Mouse (Mus musculus) small intestine, adult 2 months (tissue): ENCODE data around the gene Cyp17a1.

ENCODE experiments used
- CTCF ChIP-seq: fragments of 200-500 bp; IDR thresholded peaks from 2 replicates; pipeline ENCODE4 v1.5.1; 2012; ENCODE audit warnings: low read depth, mild to moderate bottlenecking, control low read depth, inconsistent platforms, low read length, moderate library complexity, mixed read lengths; ENCODE audit not compliant: insufficient replicate concordance, insufficient read length; ENCODE audit errors: extremely low read depth
- POLR2A ChIP-seq: fragments of 200-500 bp; IDR thresholded peaks from 2 replicates; pipeline ENCODE4 v1.6.1; 2012; ENCODE audit warnings: low read depth, mild to moderate bottlenecking, control low read depth, inconsistent platforms, low read length, moderate library complexity

DNA sequence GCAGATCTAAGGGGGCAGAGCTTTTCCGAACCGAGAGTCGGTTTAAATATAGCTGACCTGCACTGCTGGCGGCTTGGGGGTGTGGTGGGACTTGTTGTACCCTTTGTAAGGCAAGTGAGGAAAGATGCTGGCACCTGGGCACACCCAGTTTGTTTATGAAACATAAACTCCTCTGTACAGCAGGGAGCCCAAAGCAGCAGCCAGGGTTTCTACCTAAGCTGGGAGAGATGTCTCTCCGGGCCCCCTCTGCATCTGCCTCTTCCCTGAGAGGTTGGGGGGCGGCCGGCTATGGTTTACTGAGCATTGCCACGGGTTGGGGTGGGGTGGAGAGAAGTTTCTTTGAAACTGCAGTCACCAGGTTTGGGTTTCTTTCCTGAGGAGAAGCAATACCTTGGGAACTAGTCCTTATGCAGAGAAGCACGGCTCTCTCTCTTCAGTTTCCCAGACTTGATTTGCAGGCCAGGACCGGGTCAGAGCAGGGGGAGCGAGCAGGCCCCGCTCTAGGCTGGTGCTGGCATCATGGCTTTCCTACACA is 50.2 kb downstream of the Cyp17a1 start:
- no peak for TF ChIP-seq CTCF
- no peak for TF ChIP-seq POLR2A
